Mouse (Mus musculus) G1E (cell line): Measurements from ENCODE around the gene Plekhh2.

Experiments
- CTCF ChIP-seq: IDR thresholded peaks from 2 replicates; pipeline ENCODE4 v1.5.1; 2012; ENCODE audit warnings: low read depth, low read length, inconsistent platforms, mixed read lengths
- GATA1 ChIP-seq: IDR thresholded peaks from 2 replicates; pipeline ENCODE4 v1.6.1; 2012; ENCODE audit warnings: borderline replicate concordance, low read length, inconsistent platforms, mixed read lengths
- TAL1 ChIP-seq: conservative IDR thresholded peaks from 2 replicates; pipeline ENCODE4 v1.6.1; 2012; ENCODE audit warnings: low read depth, low read length, inconsistent platforms, mixed read lengths

DNA sequence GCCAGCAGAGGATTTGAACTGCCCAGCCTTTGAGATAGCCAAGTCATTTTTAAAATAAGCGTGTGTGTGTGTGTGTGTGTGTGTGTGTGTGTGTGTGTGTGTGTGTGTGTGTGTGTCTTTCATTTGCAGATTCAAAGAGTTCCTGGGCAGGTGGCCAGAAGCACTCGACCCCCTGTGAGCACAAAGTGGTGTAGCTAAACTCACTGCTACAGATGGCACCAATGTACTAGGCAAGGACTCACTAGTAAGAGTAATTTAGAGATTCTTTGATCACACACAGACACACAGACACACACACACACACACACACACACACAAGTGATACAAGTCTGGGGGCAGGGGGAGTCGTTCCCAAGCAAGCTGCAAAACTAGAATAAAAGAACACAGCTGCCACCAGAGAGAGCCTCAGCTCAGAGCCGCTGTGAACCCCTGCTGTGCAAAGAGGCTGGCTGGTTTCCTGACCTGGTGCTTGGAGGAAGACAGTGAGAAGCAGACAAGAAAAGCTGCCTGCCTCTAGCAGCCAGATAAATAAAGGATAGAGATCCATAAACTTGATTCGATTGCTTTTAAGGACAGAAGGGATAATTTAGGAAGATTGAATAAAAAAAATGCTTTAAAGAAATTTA lies 19.3 kb upstream of the Plekhh2 start:
- TF ChIP-seq CTCF = no peak
- no peak for TF ChIP-seq TAL1
- no peak for TF ChIP-seq GATA1
